Mouse (Mus musculus) adrenal gland, adult (tissue): ENCODE measurements around the gene Dus4l.
"Not testable (repeated sequence)": the region's sequence is repeated elsewhere in the genome, so short reads cannot be mapped to it uniquely, and the experiment has no call there.

Source experiments
- DNase-seq, 2 experiments: peaks; one replicate each; pipeline ENCODE4 v3.0.0; 2022 to 2023; ENCODE audit warnings: low spot score in 1 of 2; ENCODE audit not compliant: inconsistent age in 2 of 2

Gene Dus4l

DNA sequence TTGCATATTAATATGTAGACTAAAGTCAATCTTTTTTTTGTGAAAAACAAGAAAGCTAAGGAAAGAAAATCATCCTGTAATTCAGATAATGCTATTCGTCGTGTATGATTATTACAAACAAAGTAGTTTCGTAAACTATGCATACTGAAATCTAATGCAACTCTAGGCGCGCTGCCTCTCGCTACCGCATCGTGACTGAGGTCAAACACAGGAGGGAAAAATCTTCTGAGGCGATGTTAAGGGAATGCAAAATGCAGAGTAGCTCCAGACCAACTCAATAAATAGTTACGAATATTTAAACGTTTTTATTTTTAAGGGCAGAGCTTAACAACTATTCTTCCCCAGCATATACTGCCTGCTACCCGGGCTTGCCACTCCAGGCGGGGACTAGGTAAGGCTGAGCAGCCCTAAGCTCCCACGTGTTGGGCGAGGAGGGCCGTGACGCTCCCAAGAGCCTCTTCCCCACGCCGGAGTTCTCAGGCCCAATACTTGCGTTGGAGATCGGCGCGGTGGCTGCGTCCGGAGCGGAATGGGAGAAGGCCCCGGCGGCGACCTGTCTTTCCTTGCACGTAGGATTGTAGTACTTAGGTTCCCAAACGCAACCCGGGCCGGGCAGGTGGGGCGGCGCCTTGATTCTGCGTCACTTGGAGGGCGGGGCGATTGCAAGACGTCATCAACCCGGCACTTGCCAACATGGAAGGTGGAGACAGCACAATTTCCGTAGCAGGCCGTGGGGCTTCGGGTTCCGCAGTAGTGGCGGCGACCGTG is at the start of gene Dus4l, which contains the start of gene Cog5:
Dus4l (minus strand) TSS at position 630 of the 768 bp plus-strand sequence.
Cog5 (plus strand) TSS at position 673 of the 768 bp plus-strand sequence.
- DNase-seq = peak; percentile 95 to 100

DNA sequence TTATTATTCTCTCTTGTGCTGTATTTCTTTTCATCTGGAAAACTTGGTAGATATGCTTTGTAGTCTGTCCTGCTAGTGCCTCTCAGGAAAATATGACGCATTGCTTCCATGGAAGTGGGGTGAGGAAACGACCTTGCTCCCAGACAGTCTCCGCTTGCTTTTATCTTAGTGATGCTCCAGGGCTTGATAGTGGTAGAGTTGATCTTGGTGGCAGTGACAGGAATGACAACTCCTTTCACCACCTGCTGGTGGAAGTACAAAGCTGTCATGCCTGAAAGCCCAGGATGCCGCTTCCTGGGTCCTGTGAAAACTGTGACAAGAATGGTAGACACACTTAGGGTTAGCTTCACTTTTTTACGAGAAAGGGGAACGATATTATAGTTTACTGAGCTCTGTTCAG is 49.3 kb upstream of the Dus4l start:
- DNase-seq = peak; percentile 13 to 54

DNA sequence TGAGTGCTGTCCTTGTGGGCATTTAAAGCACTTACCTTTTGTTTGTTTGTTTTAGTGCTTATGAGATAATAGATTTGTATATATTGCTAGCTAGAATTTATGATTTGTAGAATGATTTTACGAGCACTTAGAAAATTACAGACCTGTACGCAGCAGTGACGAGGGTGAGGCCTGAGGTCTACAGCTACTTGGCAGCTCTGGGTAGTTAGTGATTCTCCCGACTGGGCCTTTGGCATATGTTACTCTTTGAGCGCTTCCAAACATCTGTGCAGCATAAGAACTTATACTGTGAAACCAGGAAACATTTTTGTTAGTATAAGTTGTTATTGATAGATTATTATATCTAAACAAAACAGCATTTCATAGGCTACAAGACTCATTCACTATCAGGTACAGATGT is 46.8 kb upstream of the Dus4l start:
- DNase-seq = no peak

DNA sequence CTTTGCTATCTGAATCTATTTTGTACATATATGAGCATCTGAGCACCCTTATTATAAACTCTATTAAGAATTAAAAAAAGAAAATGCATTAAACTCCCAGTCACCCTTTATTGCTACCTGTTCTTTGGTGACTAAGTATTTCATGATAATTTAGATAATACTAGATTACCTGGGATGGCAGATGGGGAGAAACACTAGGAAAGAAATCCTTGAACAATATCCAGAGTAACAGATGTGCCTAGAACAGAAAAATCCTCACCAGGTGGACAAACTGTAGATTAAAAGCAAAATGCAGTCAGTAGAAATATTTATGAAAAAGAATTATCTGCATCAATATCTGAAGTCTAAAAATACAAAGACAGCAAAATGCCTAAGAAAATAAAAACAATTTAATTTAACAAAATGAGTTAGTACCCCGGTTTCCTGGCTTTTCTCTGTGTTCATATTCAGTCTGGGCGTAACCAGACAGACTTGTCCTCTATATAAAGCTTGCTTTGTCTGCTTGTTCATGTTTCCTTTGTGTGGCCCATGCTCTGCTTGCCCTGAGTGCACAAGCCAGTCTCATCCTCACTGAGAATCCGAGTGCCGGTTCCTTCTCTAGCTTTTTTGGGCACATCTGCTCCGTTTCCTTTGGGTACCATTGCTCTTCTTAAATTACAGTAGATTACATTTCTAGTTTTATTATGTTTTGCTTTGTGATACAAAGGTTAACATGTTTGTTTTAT is 46.2 kb upstream of the Dus4l start:
- no peak for DNase-seq

DNA sequence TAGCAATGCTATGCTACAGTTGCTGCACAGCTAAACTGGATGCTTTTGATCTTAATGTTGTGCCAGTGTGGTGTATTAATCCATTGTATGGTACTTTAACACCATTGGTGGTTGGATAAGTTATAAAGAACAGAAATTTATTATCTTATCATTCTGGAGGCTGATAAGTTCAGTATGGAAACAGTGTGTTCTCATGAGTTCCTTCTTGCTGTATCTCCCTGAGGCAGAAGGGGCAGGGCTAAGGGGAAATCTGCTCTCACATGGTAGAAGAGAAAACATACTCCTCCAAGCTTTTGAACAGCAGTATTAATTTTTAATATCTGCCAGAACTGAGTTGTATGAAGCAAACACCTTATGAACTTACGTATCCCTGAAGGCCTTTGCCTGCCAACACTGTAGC is 38.7 kb upstream of the Dus4l start:
- no peak for DNase-seq

DNA sequence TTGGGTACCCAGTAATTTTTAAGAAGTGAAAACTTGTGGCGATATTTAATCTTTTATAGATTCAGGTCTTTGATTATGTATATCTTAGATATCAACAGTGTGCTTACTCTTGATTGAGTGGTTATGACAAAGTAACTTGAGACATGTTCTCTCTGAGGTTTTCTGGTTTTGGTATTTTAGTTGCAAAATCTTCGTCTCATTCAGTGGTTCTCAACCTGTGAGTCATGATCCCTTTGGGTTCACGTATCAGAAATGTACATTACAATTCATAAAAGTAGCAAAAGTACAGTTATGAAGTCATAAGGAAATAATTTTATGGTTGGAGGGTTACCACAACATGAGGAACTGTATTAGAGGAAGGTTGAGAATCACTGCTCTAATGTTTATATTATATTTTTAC is 32.1 kb upstream of the Dus4l start:
- DNase-seq = no peak

DNA sequence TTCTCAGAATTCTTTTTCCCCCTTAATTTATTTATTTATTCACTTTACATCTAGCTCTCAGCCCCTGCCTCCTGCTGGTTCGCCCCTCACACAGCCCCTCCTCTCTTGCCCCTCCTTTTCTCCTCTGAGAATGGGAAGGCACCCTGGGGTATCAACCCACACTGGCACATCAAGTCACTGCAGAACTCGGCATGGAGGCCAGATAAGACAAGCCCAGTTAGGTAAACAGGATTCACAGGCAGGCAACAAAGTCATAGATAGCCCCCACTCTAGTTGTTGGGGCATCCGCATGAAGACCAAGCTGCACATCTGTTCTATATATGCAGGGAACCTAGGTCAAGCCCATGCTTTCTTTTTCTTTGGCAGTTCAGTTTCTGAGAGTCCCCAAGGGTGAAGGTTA is 12.6 kb upstream of the Dus4l start:
- no peak for DNase-seq

DNA sequence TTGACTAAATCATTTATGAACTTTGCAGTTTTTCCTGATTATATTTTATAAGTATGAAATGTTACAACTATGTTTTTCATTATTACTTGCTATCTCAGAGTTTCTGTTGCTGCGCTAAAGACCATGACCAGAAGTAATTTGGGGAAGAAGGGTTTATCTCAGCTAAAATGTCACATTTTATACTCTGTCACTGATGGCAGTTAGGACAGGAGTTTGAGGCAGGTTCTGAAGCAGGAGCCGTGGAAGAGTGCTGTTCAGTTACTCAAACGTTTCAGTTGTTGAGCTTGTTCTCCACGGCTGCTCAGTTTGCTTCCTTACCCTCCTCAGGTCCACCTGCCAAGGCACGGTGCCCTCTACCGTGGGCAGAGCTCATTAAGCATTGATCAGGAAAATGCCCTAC is 11.4 kb upstream of the Dus4l start:
- no peak for DNase-seq

DNA sequence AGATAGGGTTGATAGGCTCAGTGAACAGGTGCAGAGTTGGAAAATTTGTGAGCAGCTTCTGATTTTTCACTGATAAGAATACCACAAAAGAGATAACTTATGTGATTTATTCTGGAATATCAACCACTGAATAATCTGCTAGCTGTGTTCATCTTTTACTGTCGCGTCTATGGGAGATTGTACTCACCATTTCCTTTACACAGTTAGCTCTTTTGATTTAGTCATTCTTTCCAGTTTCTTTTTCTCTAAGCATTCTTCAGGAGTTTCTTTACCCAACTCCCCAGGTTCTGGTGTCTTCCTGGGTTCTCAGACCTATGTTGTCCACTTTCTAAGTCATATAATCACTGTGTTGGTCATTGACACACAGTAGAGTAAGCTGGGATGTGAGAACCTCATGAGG is 2.2 kb upstream of the Dus4l start:
- DNase-seq = no peak

DNA sequence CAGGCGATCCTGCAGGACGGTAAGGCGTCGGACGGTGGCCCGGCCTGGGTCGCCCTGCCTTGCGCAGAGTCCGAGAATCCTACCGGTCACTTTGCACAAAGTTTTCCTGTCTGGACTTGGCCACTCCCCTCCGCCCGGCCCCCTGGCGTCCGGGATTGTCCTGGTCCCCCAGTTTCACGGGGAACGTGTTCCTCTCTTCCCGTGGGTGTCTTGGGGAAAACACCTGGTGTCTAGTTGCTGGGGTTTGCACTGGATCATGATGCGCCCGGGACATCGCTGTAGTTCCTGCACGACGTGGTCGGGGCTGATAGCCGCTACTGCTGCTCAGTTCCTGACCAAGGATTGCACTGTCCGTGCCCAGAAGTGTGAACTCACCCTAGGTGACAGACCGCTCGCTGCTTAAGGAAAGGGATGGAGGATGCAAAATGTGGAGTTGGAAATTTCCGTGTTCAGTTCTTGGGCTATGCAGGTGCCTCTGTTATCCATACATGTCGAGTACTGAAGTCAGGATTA is 395 bp upstream of the Dus4l start:
- no peak for DNase-seq

DNA sequence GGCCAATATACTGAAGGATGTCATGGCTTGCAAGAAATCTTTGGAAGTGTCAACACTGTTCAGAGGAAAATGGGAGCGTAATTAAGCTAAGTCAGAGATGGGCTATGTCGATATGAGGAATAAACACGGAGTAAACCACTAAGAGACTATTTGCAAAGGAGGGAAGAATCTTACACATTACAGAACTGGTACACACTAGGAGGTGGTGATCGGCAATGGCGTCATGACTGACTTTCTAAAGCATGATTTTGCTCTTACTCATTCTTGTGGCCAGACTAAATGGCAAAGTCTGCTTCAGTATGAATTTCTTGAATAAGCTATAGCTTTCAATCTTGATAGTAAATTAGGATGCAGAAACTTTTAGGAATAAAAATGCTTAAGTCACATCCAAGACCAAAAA is 1.0 kb downstream of the Dus4l start:
- no peak for DNase-seq

DNA sequence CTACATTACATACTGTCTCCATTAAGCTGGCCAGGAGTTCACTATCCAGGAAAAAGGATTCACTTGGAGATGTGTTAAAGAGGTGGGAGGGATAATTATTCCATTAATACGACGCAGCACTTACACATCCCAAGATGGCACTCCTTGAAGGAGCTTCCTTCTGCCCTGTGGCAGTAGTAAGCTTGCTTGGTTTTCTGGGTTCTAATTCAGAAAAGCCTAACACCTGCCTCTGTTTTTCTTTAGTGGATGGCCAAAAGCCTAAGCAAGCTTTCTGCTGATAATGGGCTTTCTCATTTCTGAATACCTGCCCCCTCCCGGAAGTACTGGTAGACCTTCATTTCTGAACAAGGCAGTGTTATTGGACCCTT is 19.4 kb downstream of the Dus4l start:
- DNase-seq = peak in 1 of 2 experiments; percentile 32

DNA sequence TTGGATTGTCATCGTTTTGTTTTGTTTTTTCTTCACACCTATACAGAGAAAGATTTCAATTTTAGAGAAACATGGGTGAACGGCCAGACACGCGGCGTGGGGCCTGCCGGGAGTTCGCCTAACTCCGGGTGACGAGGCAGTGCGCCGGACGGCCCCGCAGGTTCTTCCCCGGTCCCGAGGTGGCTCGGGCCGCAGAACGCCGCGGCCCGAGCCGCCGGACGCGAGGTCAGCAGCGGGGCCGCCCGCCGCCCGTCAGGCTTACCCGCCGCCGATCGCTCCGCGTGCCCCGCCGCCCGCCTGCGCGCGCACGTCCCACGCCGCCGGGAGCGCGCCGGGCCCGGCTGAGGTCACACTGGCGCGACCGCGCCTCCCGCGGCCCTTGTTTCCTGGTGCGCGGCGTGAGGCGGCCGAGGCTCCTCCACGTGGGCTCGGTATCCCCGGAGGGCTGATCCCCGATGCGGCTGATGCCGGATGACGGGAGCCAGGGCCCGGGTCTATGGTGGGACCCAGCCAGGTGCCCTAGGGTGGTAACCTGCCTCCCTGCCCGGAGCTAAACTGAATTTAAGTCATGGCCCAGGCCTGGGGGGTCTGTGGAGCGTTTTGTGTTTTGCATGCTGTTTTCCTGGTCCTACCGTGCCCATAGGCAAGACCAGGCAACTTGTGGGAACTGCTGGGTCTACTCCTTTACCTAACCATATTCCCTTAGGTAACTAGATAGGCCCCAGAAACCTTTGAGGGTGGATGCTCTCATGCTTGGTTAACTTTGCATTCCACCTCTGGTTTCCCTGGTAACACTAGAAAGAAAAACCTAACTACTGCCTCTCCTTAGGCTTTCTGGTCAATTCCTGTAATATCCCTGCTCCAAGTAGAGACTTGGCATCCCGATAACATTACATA is 20.0 kb downstream of the Dus4l start, which contains the start of gene Bcap29:
Bcap29 (minus strand) TSS at position 316 of the 897 bp plus-strand sequence.
- peak; percentile 83 to 92 for DNase-seq

DNA sequence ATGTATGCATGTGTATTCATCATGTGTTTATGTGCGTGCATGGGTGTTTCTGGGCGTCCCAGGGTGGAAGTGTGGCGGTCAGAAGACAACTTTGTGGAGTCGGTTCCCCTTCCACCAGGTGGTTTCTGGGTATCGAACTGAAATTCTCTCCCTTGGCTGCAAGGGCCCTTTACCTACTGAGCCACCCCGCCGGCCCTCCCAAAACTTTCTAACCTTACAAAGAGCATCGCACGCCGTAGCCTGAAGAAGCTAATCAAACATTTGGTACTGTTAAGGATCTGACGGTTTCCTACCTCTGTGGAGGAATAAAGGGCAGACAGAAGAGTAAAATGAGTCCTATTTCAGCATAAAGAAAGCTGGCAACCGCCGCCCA is 20.7 kb downstream of the Dus4l start:
- no peak for DNase-seq

DNA sequence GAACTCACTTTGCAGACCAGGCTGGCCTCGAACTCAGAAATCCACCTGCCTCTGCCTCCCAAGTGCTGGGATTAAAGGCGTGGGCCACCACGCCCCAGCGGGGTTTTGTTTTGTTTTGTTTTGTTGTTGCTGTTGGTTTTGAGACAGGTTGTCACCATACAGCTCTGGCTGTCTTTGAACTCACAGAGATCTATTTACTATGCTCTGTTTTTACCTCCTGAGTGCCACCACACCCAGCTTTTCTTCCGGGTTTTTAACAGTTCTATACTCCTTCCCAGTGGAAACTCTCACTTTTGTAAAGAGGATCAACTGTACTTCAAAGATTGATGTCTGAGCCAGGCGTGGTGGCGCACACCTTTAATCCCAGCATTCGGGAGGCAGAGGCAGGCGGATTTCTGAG is 26.2 kb downstream of the Dus4l start:
- DNase-seq = not testable (repeated sequence)

DNA sequence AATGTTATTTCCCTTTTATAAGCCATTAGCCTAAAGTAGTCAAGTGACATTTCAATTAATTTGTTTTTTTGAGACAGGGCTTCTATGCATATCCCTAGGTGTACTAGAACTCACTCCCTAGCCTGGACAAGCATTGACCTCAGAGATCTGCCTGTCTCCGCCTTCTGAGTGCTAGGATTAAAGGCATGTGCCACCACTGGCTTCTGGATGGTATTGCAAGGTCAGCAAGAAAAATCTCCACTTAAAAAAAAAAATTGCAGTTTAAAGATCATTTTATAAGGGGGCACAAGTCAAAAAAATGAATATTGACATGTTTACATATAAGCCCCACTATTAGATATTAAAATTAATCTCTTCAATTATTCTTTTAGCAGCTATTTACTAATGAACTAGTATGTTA is 29.6 kb downstream of the Dus4l start:
- DNase-seq = no peak

DNA sequence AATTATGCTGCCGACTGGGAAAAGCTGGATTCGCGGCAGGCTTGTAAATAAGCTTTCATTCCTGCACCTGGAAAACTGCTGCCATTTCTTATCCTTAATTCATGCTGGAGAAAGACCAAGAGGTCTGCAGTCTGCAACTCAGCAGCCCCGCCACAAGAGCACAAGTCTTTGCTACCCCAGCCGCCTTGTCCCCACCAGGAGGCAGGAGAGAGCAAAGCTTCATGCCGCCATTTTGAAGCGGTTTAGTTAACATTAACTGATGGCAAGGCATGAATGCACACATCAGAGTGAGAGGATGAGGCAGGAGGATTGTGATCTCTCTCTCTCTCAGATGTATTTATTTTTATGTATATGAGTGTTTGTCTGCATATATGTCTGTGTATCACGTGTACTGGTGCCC is 34.5 kb downstream of the Dus4l start:
- no peak for DNase-seq

DNA sequence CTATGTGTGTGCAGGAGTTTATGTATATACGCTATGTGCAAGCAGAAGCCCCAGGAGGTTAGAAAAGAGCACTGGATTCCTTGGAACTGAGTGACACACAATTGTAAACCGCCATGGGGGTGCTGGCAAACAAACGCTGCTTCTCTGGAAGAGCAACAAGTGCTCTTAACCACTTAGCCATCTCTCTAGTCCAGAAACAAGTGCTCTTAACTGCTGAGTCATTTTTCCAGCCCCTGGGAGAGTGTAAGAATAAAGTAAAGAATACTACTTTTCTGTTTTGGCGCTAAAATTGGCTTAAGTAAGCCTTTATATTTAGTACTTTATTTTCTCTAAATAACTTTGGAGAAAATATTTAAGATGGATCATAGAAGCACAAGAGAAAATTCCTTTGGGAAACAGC is 41.3 kb downstream of the Dus4l start:
- DNase-seq = no peak

DNA sequence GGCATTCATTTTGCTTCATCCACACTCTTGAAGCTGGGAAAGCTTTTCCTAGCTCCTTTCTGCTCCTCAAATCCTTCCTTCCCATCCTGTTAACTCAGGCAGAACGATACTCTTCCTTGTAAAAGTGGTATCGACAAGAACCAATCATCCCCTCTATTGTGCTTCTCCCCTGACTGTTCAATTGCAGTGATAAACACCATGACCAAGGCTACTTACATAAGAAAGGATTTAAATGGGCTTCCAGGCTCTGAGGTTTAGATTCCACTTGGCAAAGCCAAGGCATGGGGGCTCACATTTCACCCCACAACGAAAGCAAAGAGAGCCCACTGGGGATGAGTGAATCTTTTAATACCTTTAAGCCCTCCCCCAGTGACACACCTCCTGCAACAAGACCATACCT is 46.5 kb downstream of the Dus4l start:
- no peak for DNase-seq

DNA sequence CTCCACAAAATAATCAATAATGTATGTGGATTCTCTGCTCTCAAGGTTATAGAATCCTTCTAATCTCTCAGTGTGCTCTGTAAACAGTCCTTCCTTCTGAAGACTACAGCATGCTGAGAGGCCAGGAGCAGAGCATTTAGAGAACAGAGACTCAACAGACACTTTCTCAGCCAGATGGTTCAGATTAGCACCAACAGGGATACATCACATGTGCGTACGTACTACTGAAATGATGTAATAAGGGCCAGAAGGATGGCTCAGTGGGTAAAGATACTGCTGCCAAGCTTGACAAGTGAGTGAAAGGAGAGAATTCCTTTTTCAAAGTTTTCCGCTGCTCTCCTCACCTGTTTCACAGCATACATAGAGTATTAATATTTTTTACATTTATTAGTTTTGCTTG is 49.7 kb downstream of the Dus4l start:
- no peak for DNase-seq

DNA sequence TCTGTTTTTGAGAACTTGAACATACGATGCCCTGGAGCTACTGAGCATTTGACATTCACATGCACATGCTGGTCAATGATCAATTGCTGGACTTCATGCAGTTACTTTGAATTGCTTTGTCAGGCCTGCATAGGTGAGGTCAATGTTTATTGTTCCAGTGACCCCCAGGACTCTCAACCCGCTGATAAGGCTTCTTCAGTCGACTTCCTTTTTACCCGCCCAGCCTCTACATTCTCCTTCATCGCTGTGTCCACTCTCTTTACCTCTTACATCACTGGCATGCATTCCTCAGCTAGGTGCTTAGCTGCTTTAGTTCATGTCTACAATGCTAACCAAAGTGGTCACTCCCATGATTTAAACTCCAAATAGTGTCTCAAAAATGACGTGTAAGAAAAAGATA is 51.0 kb downstream of the Dus4l start:
- DNase-seq = no peak
